Mouse (Mus musculus) hindbrain, embryonic 11.5 days (tissue): ENCODE results near the gene Reep1. TPM values are rescaled to one million over a fixed set of nuclear protein-coding genes. Genes with fewer than 3 reads are reported as not detected.

Experiments used
- ATAC-seq: fragments of 200-750 bp; cut with Nextera tagmentation; 2 replicates; pipeline ENCODE4 v1.8.0; 2017; ENCODE audit warnings: mild to moderate bottlenecking, moderate TSS enrichment, moderate library complexity; ENCODE audit not compliant: low FRiP score
- DNase-seq: peaks from one replicate; pipeline ENCODE4 v3.0.0-alpha.2; 2015; ENCODE audit warnings: low spot score
- H3K27ac ChIP-seq: fragments of 300-500 bp; sonication (generic); 2 replicates; pipeline ENCODE4 v1.5.1; 2014; ENCODE audit warnings: mild to moderate bottlenecking, low read depth, low read length
- H3K27me3 ChIP-seq: fragments of 300-500 bp; sonication (generic); 2 replicates; pipeline ENCODE4 v1.6.1; 2014; ENCODE audit warnings: mild to moderate bottlenecking, low read length, moderate library complexity, mixed read lengths; ENCODE audit not compliant: control insufficient read depth, insufficient read depth
- H3K36me3 ChIP-seq: fragments of 300-500 bp; sonication (generic); 2 replicates; pipeline ENCODE4 v1.6.1; 2014; ENCODE audit warnings: mild to moderate bottlenecking, low read length, moderate library complexity, mixed read lengths; ENCODE audit not compliant: control insufficient read depth, insufficient read depth
- H3K4me1 ChIP-seq: fragments of 300-500 bp; sonication (generic); replicated peaks from 2 replicates; pipeline ENCODE4 v1.6.1; 2014; ENCODE audit warnings: low read length, mixed read lengths; ENCODE audit not compliant: control insufficient read depth, insufficient read depth
- H3K4me2 ChIP-seq: fragments of 300-500 bp; sonication (generic); replicated peaks from 2 replicates; pipeline ENCODE4 v1.6.1; 2014; ENCODE audit warnings: mild to moderate bottlenecking, low read depth, low read length
- H3K4me3 ChIP-seq: fragments of 300-500 bp; sonication (generic); 2 replicates; pipeline ENCODE4 v1.5.1; 2014; ENCODE audit warnings: low read depth, low read length
- H3K9ac ChIP-seq: fragments of 300-500 bp; sonication (generic); 2 replicates; pipeline ENCODE4 v1.6.1; 2014; ENCODE audit warnings: low read depth, low read length
- H3K9me3 ChIP-seq: fragments of 300-500 bp; sonication (generic); 2 replicates; pipeline ENCODE4 v1.6.1; 2016; ENCODE audit warnings: low read length; ENCODE audit not compliant: control insufficient read depth
- WGBS: fragments of 180-500 bp; shearing (Covaris S2); extraction: QIAGEN DNeasy Blood & Tissue Kit; methylation state at CpG from one replicate; pipeline ENCODE4 v1.1.7; 2014; 5-methylcytosine and 5-hydroxymethylcytosine counted together
- polyA plus RNA-seq: library from polyadenylated mRNA; unstranded; fragments of >200 nt; fragmentation: Nextera tagmentation; extraction: Ambion mirVana; gene quantifications from 2 replicates; pipeline ENCODE4 v1.2.1, GENCODE M21; 2014

Gene Reep1
- polyA plus RNA-seq, 1 experiment from 2014 or later, result 75.3 TPM

GRCm38 (mm10) chr6:71723555-71723954 lies 16.2 kb downstream of the Reep1 start:
- no peak overlapping the region for H3K4me3 ChIP-seq
- H3K27me3 ChIP-seq, result no peaks in the 10 kb centered on the region
- no peak overlapping the region for H3K4me2 ChIP-seq
- ATAC-seq (no peak), DNase-seq (no peak)
- H3K9me3 ChIP-seq, result no peaks in the 10 kb centered on the region
- no peaks in the 10 kb centered on the region for H3K4me1 ChIP-seq
- H3K9ac ChIP-seq, result no peak overlapping the region
- no peak overlapping the region for H3K27ac ChIP-seq
- WGBS, result 46% methylated on average over 4 of the region's 4 CpGs
- no peaks in the 10 kb centered on the region for H3K36me3 ChIP-seq

GRCm38 (mm10) chr6:71726710-71727109 lies 19.3 kb downstream of the Reep1 start:
- Histone ChIP-seq H3K36me3 (no peaks in the 10 kb centered on the region), H3K4me3 (no peak overlapping the region), H3K27me3 (no peaks in the 10 kb centered on the region), H3K4me2 (no peak overlapping the region), H3K9ac (no peak overlapping the region), H3K4me1 (no peaks in the 10 kb centered on the region), H3K27ac (no peak overlapping the region), H3K9me3 (no peaks in the 10 kb centered on the region)
- no peak for DNase-seq
- WGBS, result 92% methylated on average over 7 of the region's 7 CpGs
- no peak for ATAC-seq

GRCm38 (mm10) chr6:71728306-71728705 lies 20.9 kb downstream of the Reep1 start:
- Histone ChIP-seq H3K27me3 (no peaks in the 10 kb centered on the region), H3K4me3 (no peak overlapping the region), H3K36me3 (no peaks in the 10 kb centered on the region), H3K27ac (no peak overlapping the region), H3K4me1 (no peaks in the 10 kb centered on the region), H3K9ac (no peak overlapping the region), H3K4me2 (no peak overlapping the region), H3K9me3 (no peaks in the 10 kb centered on the region)
- no peak for DNase-seq
- WGBS, result 94% methylated on average over 3 of the region's 3 CpGs
- ATAC-seq, result no peak

- no peaks in the 10 kb centered on the region; the same call in 1 of the 2 replicates for H3K4me1 ChIP-seq
- no peaks in the 10 kb centered on the region for H3K9me3 ChIP-seq
- H3K27ac ChIP-seq, result no peak overlapping the region
- H3K4me3 ChIP-seq, result no peak overlapping the region
- H3K36me3 ChIP-seq, result no peaks in the 10 kb centered on the region
- WGBS, result 38% methylated on average over 4 of the region's 4 CpGs
- H3K4me2 ChIP-seq, result no peak overlapping the region
- H3K27me3 ChIP-seq, result no peaks in the 10 kb centered on the region
- ATAC-seq (no peak), DNase-seq (no peak)
- no peak overlapping the region for H3K9ac ChIP-seq
Observed at GRCm38 (mm10) chr6:71734910-71735599, 27.7 kb downstream of the Reep1 start.

GRCm38 (mm10) chr6:71735600-71736010 lies 28.2 kb downstream of the Reep1 start:
- H3K4me2 ChIP-seq, result no peak overlapping the region
- H3K4me3 ChIP-seq, result no peak overlapping the region
- ATAC-seq (0 out of 2 replicates have a peak, but pooled peaks have one; percentile 17), DNase-seq (peak; percentile 15)
- H3K27ac ChIP-seq, result no peak overlapping the region
- no peaks in the 10 kb centered on the region for H3K27me3 ChIP-seq
- 11% methylated on average over 4 of the region's 4 CpGs for WGBS
- no peaks in the 10 kb centered on the region; the same call in 1 of the 2 replicates for H3K4me1 ChIP-seq
- H3K9me3 ChIP-seq, result no peaks in the 10 kb centered on the region
- no peaks in the 10 kb centered on the region for H3K36me3 ChIP-seq
- H3K9ac ChIP-seq, result no peak overlapping the region

GRCm38 (mm10) chr6:71736101-71736500 lies 28.7 kb downstream of the Reep1 start:
- Histone ChIP-seq H3K4me3 (no peak overlapping the region), H3K27me3 (no peaks in the 10 kb centered on the region), H3K4me2 (no peak overlapping the region), H3K27ac (no peak overlapping the region), H3K4me1 (no peaks in the 10 kb centered on the region; the same call in 1 of the 2 replicates), H3K9me3 (no peaks in the 10 kb centered on the region), H3K9ac (no peak overlapping the region), H3K36me3 (no peaks in the 10 kb centered on the region)
- DNase-seq (no peak), ATAC-seq (no peak)
- 95% methylated on average over 5 of the region's 5 CpGs for WGBS

GRCm38 (mm10) chr6:71737202-71737601 lies 29.8 kb downstream of the Reep1 start:
- Histone ChIP-seq H3K36me3 (no peaks in the 10 kb centered on the region), H3K9me3 (no peaks in the 10 kb centered on the region), H3K9ac (no peak overlapping the region), H3K4me2 (no peak overlapping the region), H3K4me3 (no peak overlapping the region), H3K27me3 (no peaks in the 10 kb centered on the region), H3K27ac (no peak overlapping the region), H3K4me1 (no peaks in the 10 kb centered on the region; the same call in 1 of the 2 replicates)
- WGBS, result 67% methylated on average over 8 of the region's 8 CpGs
- DNase-seq (no peak), ATAC-seq (no peak)

- H3K9me3 ChIP-seq, result no peaks in the 10 kb centered on the region
- H3K36me3 ChIP-seq, result no peaks in the 10 kb centered on the region
- no peaks in the 10 kb centered on the region; the same call in 1 of the 2 replicates for H3K4me1 ChIP-seq
- H3K4me2 ChIP-seq, result no peak overlapping the region
- no peak for ATAC-seq
- no peak overlapping the region for H3K4me3 ChIP-seq
- WGBS, result 77% methylated on average over 4 of the region's 4 CpGs
- H3K27ac ChIP-seq, result no peak overlapping the region
- no peak overlapping the region for H3K9ac ChIP-seq
- no peaks in the 10 kb centered on the region for H3K27me3 ChIP-seq
- DNase-seq, result no peak
Observed at GRCm38 (mm10) chr6:71738611-71739010, 31.2 kb downstream of the Reep1 start.

- WGBS, result 71% methylated on average over 13 of the region's 13 CpGs
- Histone ChIP-seq H3K4me3 (no peak overlapping the region), H3K9me3 (no peaks in the 10 kb centered on the region), H3K4me1 (no peaks in the 10 kb centered on the region), H3K9ac (no peak overlapping the region), H3K27ac (no peak overlapping the region), H3K36me3 (no peaks in the 10 kb centered on the region), H3K27me3 (no peaks in the 10 kb centered on the region), H3K4me2 (no peak overlapping the region)
- ATAC-seq, result no peak
- no peak for DNase-seq
Observed at GRCm38 (mm10) chr6:71740921-71741320, 33.6 kb downstream of the Reep1 start.
